Mouse (Mus musculus) gastrocnemius, postnatal 14 days (tissue): Measurements from ENCODE around the gene Edil3. TPM values are rescaled to one million over a fixed set of nuclear protein-coding genes. Genes with fewer than 3 reads are reported as not detected.
"Not testable (repeated sequence)": the region's sequence is repeated elsewhere in the genome, so short reads cannot be mapped to it uniquely, and the experiment has no call there.

ENCODE experiments used
- DNase-seq: peaks from one replicate; pipeline ENCODE4 v3.0.0; 2021; ENCODE audit warnings: mixed read lengths
- intact Hi-C: fragments of 180-260 bp; cut with DNase I; formaldehyde crosslinking; loops from one replicate; pipeline ENCODE4 v1.15.1; 2025; ENCODE audit warnings: low total_unique reads
- total RNA-seq, 2 experiments: library from RNA; stranded (reverse); gene quantifications; 2 replicates each; pipeline ENCODE4 v1.2.3; 2021

Edil3 gene
- total RNA-seq, 2 experiments from 2014 or later: 0.38 to 0.51 TPM

GRCm38 (mm10) chr13:88916503-88916902 lies 95.2 kb downstream of the Edil3 start:
- no peak for DNase-seq
- intact Hi-C loops: no loop called here

- intact Hi-C loops: no loop called here
- DNase-seq: no peak
These were observed 108.4 kb downstream of the Edil3 start for GRCm38 (mm10) chr13:88929626-88930025.

GRCm38 (mm10) chr13:88938564-88938963 lies 117.3 kb downstream of the Edil3 start:
- intact Hi-C loops: no loop called here
- DNase-seq: no peak

GRCm38 (mm10) chr13:88972355-88972754 lies 151.1 kb downstream of the Edil3 start:
- intact Hi-C loops: no loop called here
- DNase-seq: no peak

- intact Hi-C loops: no loop called here
- no peak for DNase-seq
These were observed 186.6 kb downstream of the Edil3 start for GRCm38 (mm10) chr13:89007696-89008427.

- intact Hi-C loops: no loop called here
- DNase-seq: no peak
These were observed 191.2 kb downstream of the Edil3 start for GRCm38 (mm10) chr13:89012500-89012899.

GRCm38 (mm10) chr13:89029817-89030539 lies 208.7 kb downstream of the Edil3 start:
- DNase-seq: no peak
- intact Hi-C loops: no loop called here

GRCm38 (mm10) chr13:89035711-89036110 lies 214.4 kb downstream of the Edil3 start:
- intact Hi-C loops: no loop called here

GRCm38 (mm10) chr13:89041495-89041894 lies 220.2 kb downstream of the Edil3 start:
- no peak for DNase-seq
- intact Hi-C loops: no loop called here

More at GRCm38 (mm10) chr13:89035711-89036110, 214.4 kb downstream of the Edil3 start:
- no peak for DNase-seq

- intact Hi-C loops, DNase-seq: not testable (repeated sequence)
These were observed 248.9 kb downstream of the Edil3 start for GRCm38 (mm10) chr13:89070132-89070531.

- intact Hi-C loops: no loop called here
- DNase-seq: no peak
These were observed 254.9 kb downstream of the Edil3 start for GRCm38 (mm10) chr13:89076212-89076611.

GRCm38 (mm10) chr13:89105889-89106288 lies 284.6 kb downstream of the Edil3 start:
- no peak for DNase-seq

GRCm38 (mm10) chr13:89117551-89117950 lies 296.3 kb downstream of the Edil3 start:
- intact Hi-C loops: no loop called here

More at GRCm38 (mm10) chr13:89105889-89106288, 284.6 kb downstream of the Edil3 start:
- intact Hi-C loops: no loop called here

GRCm38 (mm10) chr13:89119809-89120208 lies 298.5 kb downstream of the Edil3 start:
- intact Hi-C loops: no loop called here

More at GRCm38 (mm10) chr13:89117551-89117950, 296.3 kb downstream of the Edil3 start:
- no peak for DNase-seq

GRCm38 (mm10) chr13:89122511-89123253 lies 301.4 kb downstream of the Edil3 start:
- DNase-seq: no peak
- intact Hi-C loops: no loop called here

More at GRCm38 (mm10) chr13:89119809-89120208, 298.5 kb downstream of the Edil3 start:
- DNase-seq: no peak

GRCm38 (mm10) chr13:89123396-89123795 lies 302.1 kb downstream of the Edil3 start:
- DNase-seq: no peak
- intact Hi-C loops: no loop called here

- no peak for DNase-seq
- intact Hi-C loops: no loop called here
These were observed 324.8 kb downstream of the Edil3 start for GRCm38 (mm10) chr13:89146056-89146547.

- no peak for DNase-seq
- intact Hi-C loops: no loop called here
These were observed 330.6 kb downstream of the Edil3 start for GRCm38 (mm10) chr13:89151878-89152277.

GRCm38 (mm10) chr13:89167960-89168359 lies 346.7 kb downstream of the Edil3 start:
- DNase-seq: no peak
- intact Hi-C loops: no loop called here

GRCm38 (mm10) chr13:89170040-89170439 lies 348.8 kb downstream of the Edil3 start:
- intact Hi-C loops: no loop called here
- DNase-seq: no peak
